Mouse (Mus musculus): ENCODE measurements around the gene Foxred2.
A peak's percentile ranks its signal among the peaks of the same experiment; 100 is the strongest.

- TF ChIP-seq EP300 (IDR thresholded peaks at IDR 0.05), result peak; percentile 67; the same call in 1 of the 2 replicates
- TF ChIP-seq CTCF (IDR thresholded peaks at IDR 0.05), result no peak
These were observed 48.6 kb downstream of the Foxred2 start for GRCm38 (mm10) chr15:77907646-77908518.
